Mouse (Mus musculus) cortical plate, adult 2 months (tissue): Measurements from ENCODE around the gene Slc39a1. TPM values are rescaled to one million over a fixed set of nuclear protein-coding genes. Genes with fewer than 3 reads are reported as not detected.
"Not testable (repeated sequence)": the region's sequence is repeated elsewhere in the genome, so short reads cannot be mapped to it uniquely, and the experiment has no call there.

Experiments used
- H3K27ac ChIP-seq: fragments of 200-500 bp; 2 replicates; pipeline ENCODE4 v1.5.1; 2012; ENCODE audit warnings: low read length, control low read depth, inconsistent platforms; ENCODE audit not compliant: insufficient read depth
- H3K4me1 ChIP-seq: fragments of 200-500 bp; 2 replicates; pipeline ENCODE4 v1.6.1; 2011; ENCODE audit warnings: low read length; ENCODE audit not compliant: control insufficient read depth, insufficient read depth
- H3K4me3 ChIP-seq: fragments of 200-500 bp; 2 replicates; pipeline ENCODE4 v1.5.1; 2011; ENCODE audit warnings: mild to moderate bottlenecking, low read length, control low read depth; ENCODE audit not compliant: insufficient read depth
- CTCF ChIP-seq: fragments of 200-500 bp; IDR thresholded peaks from 2 replicates; pipeline ENCODE4 v1.5.1; 2011; ENCODE audit warnings: mild to moderate bottlenecking, control low read depth, low read length; ENCODE audit not compliant: insufficient read depth; ENCODE audit errors: extremely low read depth
- POLR2A ChIP-seq: fragments of 200-500 bp; IDR thresholded peaks from 2 replicates; pipeline ENCODE4 v1.6.1; 2011; ENCODE audit warnings: mild to moderate bottlenecking, low read length, control low read depth; ENCODE audit not compliant: insufficient read depth; ENCODE audit errors: extremely low read depth
- polyA plus RNA-seq: library from polyadenylated mRNA; depleted of rRNA; stranded (reverse); fragments of >200 nt; gene quantifications from 2 replicates; pipeline ENCODE4 v1.2.3, GENCODE M21; 2012

The Slc39a1 gene
- polyA plus RNA-seq, 1 experiment: 34.5 TPM

- Histone ChIP-seq H3K4me3 (no peak overlapping the region), H3K27ac (no peak overlapping the region), H3K4me1 (no peaks in the 10 kb centered on the region)
- TF ChIP-seq POLR2A (no peak), CTCF (no peak)
These were observed 28.9 kb downstream of the Slc39a1 start for GRCm38 (mm10) chr3:90276858-90277257.

GRCm38 (mm10) chr3:90277793-90278192 lies 29.8 kb downstream of the Slc39a1 start:
- no peak for TF ChIP-seq CTCF
- TF ChIP-seq POLR2A: no peak
- Histone ChIP-seq H3K4me1 (no peaks in the 10 kb centered on the region), H3K27ac (no peak overlapping the region), H3K4me3 (no peak overlapping the region)

GRCm38 (mm10) chr3:90278211-90278610 lies 30.2 kb downstream of the Slc39a1 start:
- no peak for TF ChIP-seq CTCF
- no peak for TF ChIP-seq POLR2A
- Histone ChIP-seq H3K27ac (no peak overlapping the region), H3K4me3 (no peak overlapping the region), H3K4me1 (no peaks in the 10 kb centered on the region)

GRCm38 (mm10) chr3:90279216-90279615 lies 31.2 kb downstream of the Slc39a1 start:
- no peak for TF ChIP-seq POLR2A
- no peak for TF ChIP-seq CTCF
- Histone ChIP-seq H3K27ac (no peak overlapping the region), H3K4me1 (no peaks in the 10 kb centered on the region), H3K4me3 (no peak overlapping the region)

- H3K27ac ChIP-seq: peak overlapping the region; percentile 72; the same call in 1 of the 2 replicates
- no peak overlapping the region for H3K4me3 ChIP-seq
- no peak for TF ChIP-seq POLR2A
- TF ChIP-seq CTCF: no peak
- no peaks in the 10 kb centered on the region for H3K4me1 ChIP-seq
These were observed 31.8 kb downstream of the Slc39a1 start for GRCm38 (mm10) chr3:90279743-90280142.

GRCm38 (mm10) chr3:90280708-90281107 lies 32.7 kb downstream of the Slc39a1 start:
- no peaks in the 10 kb centered on the region for H3K4me1 ChIP-seq
- no peak for TF ChIP-seq POLR2A
- TF ChIP-seq CTCF: no peak
- peak overlapping the region; percentile 72 for H3K27ac ChIP-seq
- H3K4me3 ChIP-seq: no peak overlapping the region

GRCm38 (mm10) chr3:90284150-90284549 lies 36.2 kb downstream of the Slc39a1 start:
- no peak overlapping the region for H3K4me3 ChIP-seq
- H3K27ac ChIP-seq: no peak overlapping the region
- TF ChIP-seq CTCF: no peak
- no peak for TF ChIP-seq POLR2A
- no peaks in the 10 kb centered on the region for H3K4me1 ChIP-seq

GRCm38 (mm10) chr3:90289403-90289802 lies 41.4 kb downstream of the Slc39a1 start:
- not testable (repeated sequence) for H3K4me1 ChIP-seq, H3K4me3 ChIP-seq, H3K27ac ChIP-seq

GRCm38 (mm10) chr3:90290602-90291001 lies 42.6 kb downstream of the Slc39a1 start:
- no peak overlapping the region for H3K4me3 ChIP-seq
- no peak overlapping the region for H3K27ac ChIP-seq
- TF ChIP-seq CTCF: peak; percentile 32; the same call in 1 of the 2 replicates
- no peak for TF ChIP-seq POLR2A
- H3K4me1 ChIP-seq: peaks cover 2% of the 10 kb centered on the region; the same call in 1 of the 2 replicates

- TF ChIP-seq CTCF (no peak), POLR2A (no peak)
- H3K4me1 ChIP-seq: peaks cover 2% of the 10 kb centered on the region; the same call in 1 of the 2 replicates
- peak overlapping the region; percentile 71; the same call in 1 of the 2 replicates for H3K4me3 ChIP-seq
- no peak overlapping the region for H3K27ac ChIP-seq
These were observed 44.0 kb downstream of the Slc39a1 start for GRCm38 (mm10) chr3:90291982-90292344.
